19 mouse cellular contexts compared by ENCODE assay signal in the genomic region with DNA sequence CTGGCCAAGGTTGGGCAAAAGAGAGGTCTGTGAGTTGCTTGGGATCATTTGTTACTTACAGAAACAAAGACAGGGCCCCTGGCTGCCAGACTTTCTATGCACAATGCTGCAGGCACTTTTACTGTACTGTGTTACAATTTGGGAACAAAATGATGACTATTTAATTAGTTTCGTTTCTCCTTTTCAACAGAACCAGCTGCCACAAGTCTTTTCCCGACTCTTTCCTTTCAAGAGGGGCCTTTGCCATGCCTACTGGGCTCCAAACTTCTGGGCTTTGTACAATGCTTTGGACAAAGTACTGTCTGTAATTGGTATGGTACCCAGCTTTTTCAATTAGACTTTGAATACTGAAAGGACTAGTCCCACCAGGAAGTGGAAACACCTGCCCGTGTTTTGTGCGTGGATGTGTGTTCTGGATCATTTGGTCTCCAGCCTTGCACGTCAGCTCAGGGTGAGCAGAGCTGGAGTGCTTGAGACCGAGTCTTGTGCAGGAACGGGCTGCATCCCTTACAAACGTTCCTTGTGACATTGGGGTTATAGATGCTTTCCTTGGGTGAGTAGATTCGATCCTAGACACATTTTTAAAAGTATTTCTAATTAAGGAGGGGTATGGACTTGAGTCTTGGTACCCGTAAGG. TPM values are rescaled to one million over a fixed set of nuclear protein-coding genes. Genes with fewer than 3 reads are reported as not detected.
DNase-seq lines count a peak whose midpoint lies in the region; ATAC-seq and TF ChIP-seq lines count a peak whose summit lies in the region.
"Had no signal": no experiment of that assay in that cellular context is flagged by ENCODE, and none has a peak within 500 bp of the region (broad histone marks: within the 10 kb centered on the region; RNA-seq: fewer than 3 reads in every experiment).

No protein-coding gene starts in this region.

- H3K9ac ChIP-seq in forebrain, embryonic 14.5 days (ENCODE audit: low read length) = no peak overlapping the region
- no peak overlapping the region for H3K9ac ChIP-seq in forebrain, embryonic 15.5 days (replicated peaks)
- H3K9ac ChIP-seq in liver, embryonic 11.5 days (ENCODE audit: low read depth, low read length) = no peak overlapping the region
- no peak overlapping the region for H3K9ac ChIP-seq in liver, embryonic 12.5 days
- H3K9ac ChIP-seq: embryonic facial prominence, embryonic 13.5 days; heart, embryonic 13.5 days; hindbrain, embryonic 13.5 days; intestine, embryonic 15.5 days had no signal

- peak; percentile 29 for DNase-seq in forebrain, embryonic 14.5 days (ENCODE audit: low spot score)
- DNase-seq in liver, embryonic 11.5 days (ENCODE audit: low spot score) = peak; percentile 22
- no peak for DNase-seq in layer of hippocampus, postnatal 25 days (ENCODE audit: extremely low spot score in 1 of 2, low spot score in 1 of 2)
- no peak for DNase-seq in layer of hippocampus, postnatal 14 days (ENCODE audit: low spot score in 2 of 2)
- DNase-seq: adrenal gland, postnatal 10 days; cerebellum, adult 18-20 months; cerebellum, postnatal 36 days; gastrocnemius, postnatal 36 days; heart, postnatal 36 days; kidney, adult 18-20 months had no signal

- no peak overlapping the region for H3K4me2 ChIP-seq in forebrain, embryonic 14.5 days (ENCODE audit: low read length)
- no peak overlapping the region for H3K4me2 ChIP-seq in forebrain, embryonic 15.5 days (replicated peaks)
- no peak overlapping the region for H3K4me2 ChIP-seq in liver, embryonic 11.5 days
- H3K4me2 ChIP-seq in liver, embryonic 12.5 days = no peak overlapping the region
- H3K4me2 ChIP-seq: embryonic facial prominence, embryonic 13.5 days; heart, embryonic 13.5 days; hindbrain, embryonic 13.5 days; intestine, embryonic 15.5 days had no signal

- no peaks in the 10 kb centered on the region for H3K9me3 ChIP-seq in forebrain, embryonic 14.5 days (replicated peaks; ENCODE audit: control insufficient read depth, low read length)
- H3K9me3 ChIP-seq in forebrain, embryonic 15.5 days = no peaks in the 10 kb centered on the region
- no peaks in the 10 kb centered on the region for H3K9me3 ChIP-seq in liver, embryonic 11.5 days (ENCODE audit: control insufficient read depth, low read length)
- no peaks in the 10 kb centered on the region for H3K9me3 ChIP-seq in liver, embryonic 12.5 days (replicated peaks)
- H3K9me3 ChIP-seq: embryonic facial prominence, embryonic 13.5 days; heart, embryonic 13.5 days; hindbrain, embryonic 13.5 days; intestine, embryonic 15.5 days had no signal

- no peaks in the 10 kb centered on the region for H3K4me1 ChIP-seq in forebrain, embryonic 14.5 days (ENCODE audit: control insufficient read depth, insufficient read depth, low read length)
- H3K4me1 ChIP-seq in forebrain, embryonic 15.5 days = peaks cover 18% of the 10 kb centered on the region
- H3K4me1 ChIP-seq in liver, embryonic 11.5 days (replicated peaks; ENCODE audit: control insufficient read depth, insufficient read depth, low read length) = no peaks in the 10 kb centered on the region
- H3K4me1 ChIP-seq in liver, embryonic 12.5 days = no peaks in the 10 kb centered on the region
- H3K4me1 ChIP-seq in bone marrow macrophage, adult 2 months (ENCODE audit: control insufficient read depth, insufficient read depth, low read length) = peaks cover 53% of the 10 kb centered on the region
- H3K4me1 ChIP-seq: embryonic facial prominence, embryonic 13.5 days; heart, embryonic 13.5 days; hindbrain, embryonic 13.5 days; intestine, embryonic 15.5 days had no signal

- H3K27me3 ChIP-seq in forebrain, embryonic 14.5 days (replicated peaks; ENCODE audit: control insufficient read depth, insufficient read depth, low read length) = no peaks in the 10 kb centered on the region
- no peaks in the 10 kb centered on the region for H3K27me3 ChIP-seq in forebrain, embryonic 15.5 days
- no peaks in the 10 kb centered on the region for H3K27me3 ChIP-seq in liver, embryonic 11.5 days (replicated peaks; ENCODE audit: control insufficient read depth, insufficient read depth, low read length)
- no peaks in the 10 kb centered on the region for H3K27me3 ChIP-seq in liver, embryonic 12.5 days (replicated peaks)
- H3K27me3 ChIP-seq: embryonic facial prominence, embryonic 13.5 days; heart, embryonic 13.5 days; hindbrain, embryonic 13.5 days; intestine, embryonic 15.5 days had no signal

- ATAC-seq in forebrain, embryonic 14.5 days = no peak
- no peak for ATAC-seq in forebrain, embryonic 15.5 days (replicated peaks)
- no peak for ATAC-seq in liver, embryonic 11.5 days (replicated peaks; ENCODE audit: low FRiP score)
- no peak for ATAC-seq in liver, embryonic 12.5 days
- peak; percentile 49 for ATAC-seq in megakaryocyte, adult 5-6 weeks (ENCODE audit: poor library complexity, severe bottlenecking)
- ATAC-seq: intestine, embryonic 15.5 days had no signal

- H3K27ac ChIP-seq in forebrain, embryonic 14.5 days (ENCODE audit: low read depth, low read length) = no peak overlapping the region
- H3K27ac ChIP-seq in forebrain, embryonic 15.5 days (replicated peaks) = no peak overlapping the region
- no peak overlapping the region for H3K27ac ChIP-seq in liver, embryonic 11.5 days (ENCODE audit: low read depth, low read length)
- no peak overlapping the region for H3K27ac ChIP-seq in liver, embryonic 12.5 days
- peak overlapping the region; percentile 89 for H3K27ac ChIP-seq in bone marrow macrophage, adult 2 months (ENCODE audit: insufficient read depth, low read depth, low read length)
- H3K27ac ChIP-seq: embryonic facial prominence, embryonic 13.5 days; heart, embryonic 13.5 days; hindbrain, embryonic 13.5 days; intestine, embryonic 15.5 days had no signal

- 77% methylated on average over 10 of the region's 10 CpGs for WGBS in forebrain, embryonic 14.5 days
- WGBS in forebrain, embryonic 15.5 days = 69% methylated on average over 10 of the region's 10 CpGs
- 86% methylated on average over 10 of the region's 10 CpGs for WGBS in liver, embryonic 11.5 days
- 81% methylated on average over 10 of the region's 10 CpGs for WGBS in liver, embryonic 12.5 days (ENCODE audit: insufficient replicate concordance)

- H3K4me3 ChIP-seq in forebrain, embryonic 14.5 days (ENCODE audit: low read depth, low read length) = no peak overlapping the region
- H3K4me3 ChIP-seq in forebrain, embryonic 15.5 days = no peak overlapping the region
- H3K4me3 ChIP-seq in liver, embryonic 11.5 days (ENCODE audit: low read depth, low read length) = no peak overlapping the region
- no peak overlapping the region for H3K4me3 ChIP-seq in liver, embryonic 12.5 days
- H3K4me3 ChIP-seq in bone marrow macrophage, adult 2 months (ENCODE audit: insufficient read depth, low read length) = no peak overlapping the region
- H3K4me3 ChIP-seq: embryonic facial prominence, embryonic 13.5 days; heart, embryonic 13.5 days; hindbrain, embryonic 13.5 days; intestine, embryonic 15.5 days had no signal

- H3K36me3 ChIP-seq in forebrain, embryonic 14.5 days (ENCODE audit: control insufficient read depth, insufficient read depth, low read length) = peaks cover 86% of the 10 kb centered on the region
- H3K36me3 ChIP-seq in forebrain, embryonic 15.5 days = peaks cover 60% of the 10 kb centered on the region
- peaks cover 57% of the 10 kb centered on the region for H3K36me3 ChIP-seq in liver, embryonic 11.5 days (ENCODE audit: control insufficient read depth, insufficient read depth, low read length)
- H3K36me3 ChIP-seq in liver, embryonic 12.5 days = peaks cover 99% of the 10 kb centered on the region

- no peak for TF ChIP-seq CTCF in bone marrow macrophage, adult 2 months (IDR thresholded peaks at IDR 0.05; ENCODE audit: low read depth, low read length)

- no peak for TF ChIP-seq POLR2A in bone marrow macrophage, adult 2 months (IDR thresholded peaks at IDR 0.05; ENCODE audit: borderline replicate concordance, low read depth, low read length)

RNA-seq across cellular contexts. Expression of a gene that starts 12.2 kb away (rescaled TPM):
- 15.3 and 18.7 TPM in 2 replicates for polyA plus RNA-seq in forebrain, embryonic 14.5 days (2014; fragmentation: Nextera tagmentation; extraction: Ambion mirVana)
- 18.9 and 19.0 TPM in 2 replicates for polyA plus RNA-seq in forebrain, embryonic 15.5 days (2015; fragmentation: Nextera tagmentation; extraction: Ambion mirVana)
- 66.4 and 74.2 TPM in 2 replicates for polyA plus RNA-seq in liver, embryonic 11.5 days (2014; fragmentation: Nextera tagmentation; extraction: Ambion mirVana)
- polyA plus RNA-seq in liver, embryonic 12.5 days (2016; fragmentation: Nextera tagmentation; extraction: Ambion mirVana) = 48.7 and 50.5 TPM in 2 replicates
- 33.4 and 35.1 TPM in 2 replicates for polyA plus RNA-seq in bone marrow macrophage, adult 2 months (2012; ENCODE audit: insufficient read depth, insufficient read length, missing spikeins)
- total RNA-seq in megakaryocyte, adult 5-6 weeks (2015) = 40.5 and 45.2 TPM in 2 replicates
- total RNA-seq in megakaryocyte, adult 5-6 weeks (2017) = 29.9 and 41.7 TPM in 2 replicates
- 10 to 100 TPM; 10.7 to 11.1 TPM for total RNA-seq in layer of hippocampus, postnatal 25 days (2021)
- total RNA-seq in layer of hippocampus, postnatal 14 days (2021) = 10 to 100 TPM; 11.4 TPM

RNA-seq across cellular contexts. Expression of a gene that starts 16.2 kb away (rescaled TPM):
- 473 and 569 TPM in 2 replicates for polyA plus RNA-seq in forebrain, embryonic 14.5 days (2014; fragmentation: Nextera tagmentation; extraction: Ambion mirVana)
- polyA plus RNA-seq in forebrain, embryonic 15.5 days (2015; fragmentation: Nextera tagmentation; extraction: Ambion mirVana) = 460 and 479 TPM in 2 replicates
- 355 and 359 TPM in 2 replicates for polyA plus RNA-seq in liver, embryonic 11.5 days (2014; fragmentation: Nextera tagmentation; extraction: Ambion mirVana)
- 249 and 261 TPM in 2 replicates for polyA plus RNA-seq in liver, embryonic 12.5 days (2016; fragmentation: Nextera tagmentation; extraction: Ambion mirVana)
- polyA plus RNA-seq in bone marrow macrophage, adult 2 months (2012; ENCODE audit: insufficient read depth, insufficient read length, missing spikeins) = 159 and 174 TPM in 2 replicates
- 128 and 155 TPM in 2 replicates for total RNA-seq in megakaryocyte, adult 5-6 weeks (2015)
- total RNA-seq in megakaryocyte, adult 5-6 weeks (2017) = 225 and 237 TPM in 2 replicates
- 100 to 1,000 TPM; 231 to 241 TPM for total RNA-seq in layer of hippocampus, postnatal 25 days (2021)
- total RNA-seq in layer of hippocampus, postnatal 14 days (2021) = 100 to 1,000 TPM; 267 TPM

RNA-seq across cellular contexts. Expression of a gene that starts 33.9 kb away (rescaled TPM):
- 3.2 and 3.7 TPM in 2 replicates for polyA plus RNA-seq in forebrain, embryonic 14.5 days (2014; fragmentation: Nextera tagmentation; extraction: Ambion mirVana)
- polyA plus RNA-seq in forebrain, embryonic 15.5 days (2015; fragmentation: Nextera tagmentation; extraction: Ambion mirVana) = 4.1 and 5.6 TPM in 2 replicates
- 0.30 TPM in 1 of 2 replicates, not detected in the other for polyA plus RNA-seq in liver, embryonic 11.5 days (2014; fragmentation: Nextera tagmentation; extraction: Ambion mirVana)
- polyA plus RNA-seq in liver, embryonic 12.5 days (2016; fragmentation: Nextera tagmentation; extraction: Ambion mirVana) = 0.13 TPM in 1 of 2 replicates, not detected in the other
- not detected in 2 replicates for polyA plus RNA-seq in bone marrow macrophage, adult 2 months (2012; ENCODE audit: insufficient read depth, insufficient read length, missing spikeins)
- not detected in 2 replicates for total RNA-seq in megakaryocyte, adult 5-6 weeks (2015)
- not detected in 2 replicates for total RNA-seq in megakaryocyte, adult 5-6 weeks (2017)
- total RNA-seq in layer of hippocampus, postnatal 25 days (2021) = 10 to 100 TPM; 29.9 to 41.8 TPM
- total RNA-seq in layer of hippocampus, postnatal 14 days (2021) = 10 to 100 TPM; 29.1 to 31.5 TPM
- total RNA-seq: MEL had no signal

RNA-seq across cellular contexts. Expression of a gene that starts 51.5 kb away (rescaled TPM):
- 7.5 and 7.9 TPM in 2 replicates for polyA plus RNA-seq in forebrain, embryonic 14.5 days (2014; fragmentation: Nextera tagmentation; extraction: Ambion mirVana)
- polyA plus RNA-seq in forebrain, embryonic 15.5 days (2015; fragmentation: Nextera tagmentation; extraction: Ambion mirVana) = 6.6 and 7.1 TPM in 2 replicates
- 2.2 and 2.6 TPM in 2 replicates for polyA plus RNA-seq in liver, embryonic 11.5 days (2014; fragmentation: Nextera tagmentation; extraction: Ambion mirVana)
- polyA plus RNA-seq in liver, embryonic 12.5 days (2016; fragmentation: Nextera tagmentation; extraction: Ambion mirVana) = 0.92 and 1.1 TPM in 2 replicates
- polyA plus RNA-seq in bone marrow macrophage, adult 2 months (2012; ENCODE audit: insufficient read depth, insufficient read length, missing spikeins) = 13.4 and 16.3 TPM in 2 replicates
- 3.3 and 4.5 TPM in 2 replicates for total RNA-seq in megakaryocyte, adult 5-6 weeks (2015)
- total RNA-seq in megakaryocyte, adult 5-6 weeks (2017) = 1.8 and 2.3 TPM in 2 replicates
- 10 to 100 TPM; 10.5 to 14.8 TPM for total RNA-seq in layer of hippocampus, postnatal 25 days (2021)
- total RNA-seq in layer of hippocampus, postnatal 14 days (2021) = 10 to 100 TPM in 1 of 2 experiments, 1 to 10 TPM in 1; 8.9 to 11.5 TPM

RNA-seq across cellular contexts. Expression of a gene that starts 51.8 kb away (rescaled TPM):
- polyA plus RNA-seq in forebrain, embryonic 14.5 days (2014; fragmentation: Nextera tagmentation; extraction: Ambion mirVana) = 4.0 and 4.1 TPM in 2 replicates
- 4.4 and 5.8 TPM in 2 replicates for polyA plus RNA-seq in forebrain, embryonic 15.5 days (2015; fragmentation: Nextera tagmentation; extraction: Ambion mirVana)
- polyA plus RNA-seq in liver, embryonic 11.5 days (2014; fragmentation: Nextera tagmentation; extraction: Ambion mirVana) = 0.86 and 0.92 TPM in 2 replicates
- 0.41 and 0.49 TPM in 2 replicates for polyA plus RNA-seq in liver, embryonic 12.5 days (2016; fragmentation: Nextera tagmentation; extraction: Ambion mirVana)
- 33.3 and 39.6 TPM in 2 replicates for polyA plus RNA-seq in bone marrow macrophage, adult 2 months (2012; ENCODE audit: insufficient read depth, insufficient read length, missing spikeins)
- 0.87 and 1.1 TPM in 2 replicates for total RNA-seq in megakaryocyte, adult 5-6 weeks (2015)
- total RNA-seq in megakaryocyte, adult 5-6 weeks (2017) = 0.66 and 0.77 TPM in 2 replicates
- 10 to 100 TPM; 11.5 to 14.0 TPM for total RNA-seq in layer of hippocampus, postnatal 25 days (2021)
- total RNA-seq in layer of hippocampus, postnatal 14 days (2021) = 10 to 100 TPM; 11.9 to 12.4 TPM

Comparison
In these comparisons a context has a peak if more than half of its experiments do, and no peak if none do; other contexts are left out.
1. DNase-seq: peak in forebrain, embryonic 14.5 days (single experiment) and liver, embryonic 11.5 days (single experiment); none in layer of hippocampus, postnatal 25 days (0 of 2) and layer of hippocampus, postnatal 14 days (0 of 2).